Mouse (Mus musculus): ENCODE measurements around the gene Nt5c3. TPM values are rescaled to one million over a fixed set of nuclear protein-coding genes. Genes with fewer than 3 reads are reported as not detected.

The Nt5c3 gene
- polyA plus RNA-seq, 1 experiment from 2014 or later: 137 TPM

- H3K4me1 ChIP-seq (replicated peaks): no peaks in the 10 kb centered on the region
- no peaks in the 10 kb centered on the region for H3K27me3 ChIP-seq
- H3K4me2 ChIP-seq (replicated peaks): no peak overlapping the region
- no peak for ATAC-seq
- H3K9me3 ChIP-seq: no peaks in the 10 kb centered on the region
- H3K27ac ChIP-seq: no peak overlapping the region
- no peak overlapping the region for H3K4me3 ChIP-seq (replicated peaks)
- WGBS: 91% methylated on average over 8 of the region's 8 CpGs
- H3K36me3 ChIP-seq: no peaks in the 10 kb centered on the region
- no peak overlapping the region for H3K9ac ChIP-seq (replicated peaks)
Observed at GRCm38 (mm10) chr6:56860205-56860848, 63.4 kb downstream of the Nt5c3 start.

GRCm38 (mm10) chr6:56856748-56857147 lies 67.0 kb downstream of the Nt5c3 start:
- Histone ChIP-seq H3K27me3 (no peaks in the 10 kb centered on the region), H3K9ac (replicated peaks) (no peak overlapping the region), H3K36me3 (no peaks in the 10 kb centered on the region), H3K4me1 (replicated peaks) (no peaks in the 10 kb centered on the region), H3K4me2 (replicated peaks) (no peak overlapping the region), H3K9me3 (no peaks in the 10 kb centered on the region), H3K4me3 (replicated peaks) (no peak overlapping the region), H3K27ac (no peak overlapping the region)
- WGBS: 89% methylated on average over 5 of the region's 5 CpGs
- no peak for ATAC-seq

GRCm38 (mm10) chr6:56854803-56855202 lies 68.9 kb downstream of the Nt5c3 start:
- Histone ChIP-seq H3K27ac (no peak overlapping the region), H3K4me3 (replicated peaks) (no peak overlapping the region), H3K9me3 (no peaks in the 10 kb centered on the region), H3K4me1 (replicated peaks) (no peaks in the 10 kb centered on the region), H3K36me3 (no peaks in the 10 kb centered on the region), H3K9ac (replicated peaks) (no peak overlapping the region), H3K27me3 (no peaks in the 10 kb centered on the region), H3K4me2 (replicated peaks) (no peak overlapping the region)
- ATAC-seq: no peak
- 95% methylated on average over 8 of the region's 8 CpGs for WGBS

GRCm38 (mm10) chr6:56850315-56850714 lies 73.4 kb downstream of the Nt5c3 start:
- Histone ChIP-seq H3K27me3 (no peaks in the 10 kb centered on the region), H3K36me3 (no peaks in the 10 kb centered on the region), H3K27ac (no peak overlapping the region), H3K4me1 (replicated peaks) (no peaks in the 10 kb centered on the region), H3K4me3 (replicated peaks) (no peak overlapping the region), H3K4me2 (replicated peaks) (no peak overlapping the region), H3K9me3 (no peaks in the 10 kb centered on the region), H3K9ac (replicated peaks) (no peak overlapping the region)
- ATAC-seq: no peak
- 76% methylated on average over 7 of the region's 7 CpGs for WGBS

- ATAC-seq: no peak
- H3K9ac ChIP-seq (replicated peaks): no peak overlapping the region
- H3K9me3 ChIP-seq: no peaks in the 10 kb centered on the region
- no peak overlapping the region for H3K4me2 ChIP-seq (replicated peaks)
- WGBS: 88% methylated on average over 3 of the region's 3 CpGs
- no peaks in the 10 kb centered on the region for H3K36me3 ChIP-seq
- H3K27me3 ChIP-seq: no peaks in the 10 kb centered on the region
- H3K4me1 ChIP-seq (replicated peaks): no peaks in the 10 kb centered on the region
- H3K27ac ChIP-seq: no peak overlapping the region
- H3K4me3 ChIP-seq (replicated peaks): no peak overlapping the region
Observed at GRCm38 (mm10) chr6:56848974-56849373, 74.8 kb downstream of the Nt5c3 start.

- no peaks in the 10 kb centered on the region for H3K9me3 ChIP-seq
- no peaks in the 10 kb centered on the region for H3K4me1 ChIP-seq (replicated peaks)
- H3K4me3 ChIP-seq (replicated peaks): no peak overlapping the region
- ATAC-seq: no peak
- no peak overlapping the region for H3K4me2 ChIP-seq (replicated peaks)
- 96% methylated on average over 2 of the region's 2 CpGs for WGBS
- no peak overlapping the region for H3K9ac ChIP-seq (replicated peaks)
- no peaks in the 10 kb centered on the region for H3K27me3 ChIP-seq
- no peaks in the 10 kb centered on the region for H3K36me3 ChIP-seq
- H3K27ac ChIP-seq: no peak overlapping the region
Observed at GRCm38 (mm10) chr6:56844365-56844764, 79.4 kb downstream of the Nt5c3 start.

GRCm38 (mm10) chr6:56843229-56843628 lies 80.5 kb downstream of the Nt5c3 start:
- Histone ChIP-seq H3K9ac (replicated peaks) (no peak overlapping the region), H3K27me3 (no peaks in the 10 kb centered on the region), H3K4me3 (replicated peaks) (no peak overlapping the region), H3K9me3 (no peaks in the 10 kb centered on the region), H3K4me1 (replicated peaks) (no peaks in the 10 kb centered on the region), H3K36me3 (no peaks in the 10 kb centered on the region), H3K4me2 (replicated peaks) (no peak overlapping the region), H3K27ac (no peak overlapping the region)
- 90% methylated on average over 3 of the region's 3 CpGs for WGBS
- ATAC-seq: no peak

- Histone ChIP-seq H3K4me1 (replicated peaks) (no peaks in the 10 kb centered on the region), H3K27ac (no peak overlapping the region), H3K9ac (replicated peaks) (no peak overlapping the region), H3K4me3 (replicated peaks) (no peak overlapping the region), H3K4me2 (replicated peaks) (no peak overlapping the region), H3K9me3 (no peaks in the 10 kb centered on the region), H3K36me3 (no peaks in the 10 kb centered on the region), H3K27me3 (no peaks in the 10 kb centered on the region)
- no peak for ATAC-seq
- WGBS: 86% methylated on average over 3 of the region's 3 CpGs
Observed at GRCm38 (mm10) chr6:56837621-56838020, 86.1 kb downstream of the Nt5c3 start.

GRCm38 (mm10) chr6:56837166-56837565 lies 86.6 kb downstream of the Nt5c3 start:
- Histone ChIP-seq H3K4me1 (replicated peaks) (peaks cover 4% of the 10 kb centered on the region), H3K27ac (no peak overlapping the region), H3K4me3 (replicated peaks) (no peak overlapping the region), H3K27me3 (no peaks in the 10 kb centered on the region), H3K9ac (replicated peaks) (no peak overlapping the region), H3K36me3 (no peaks in the 10 kb centered on the region), H3K9me3 (no peaks in the 10 kb centered on the region), H3K4me2 (replicated peaks) (no peak overlapping the region)
- no peak for ATAC-seq
- WGBS: 92% methylated on average over 12 of the region's 12 CpGs

- no peak overlapping the region for H3K4me2 ChIP-seq (replicated peaks)
- no peaks in the 10 kb centered on the region for H3K36me3 ChIP-seq
- peaks cover 6% of the 10 kb centered on the region for H3K4me1 ChIP-seq (replicated peaks)
- no peak for ATAC-seq
- H3K9ac ChIP-seq (replicated peaks): no peak overlapping the region
- H3K4me3 ChIP-seq (replicated peaks): no peak overlapping the region
- no peak overlapping the region for H3K27ac ChIP-seq
- H3K9me3 ChIP-seq: no peaks in the 10 kb centered on the region
- no peaks in the 10 kb centered on the region for H3K27me3 ChIP-seq
- 88% methylated on average over 10 of the region's 10 CpGs for WGBS
Observed at GRCm38 (mm10) chr6:56835532-56835931, 88.2 kb downstream of the Nt5c3 start.

GRCm38 (mm10) chr6:56834769-56835168 lies 89.0 kb downstream of the Nt5c3 start:
- H3K9me3 ChIP-seq: no peaks in the 10 kb centered on the region
- no peaks in the 10 kb centered on the region for H3K27me3 ChIP-seq
- ATAC-seq: no peak
- H3K9ac ChIP-seq (replicated peaks): no peak overlapping the region
- H3K4me1 ChIP-seq (replicated peaks): peaks cover 6% of the 10 kb centered on the region
- H3K4me3 ChIP-seq (replicated peaks): no peak overlapping the region
- no peaks in the 10 kb centered on the region for H3K36me3 ChIP-seq
- WGBS: 53% methylated on average over 5 of the region's 5 CpGs
- H3K4me2 ChIP-seq (replicated peaks): no peak overlapping the region
- H3K27ac ChIP-seq: no peak overlapping the region

GRCm38 (mm10) chr6:56832830-56833229 lies 90.9 kb downstream of the Nt5c3 start:
- Histone ChIP-seq H3K27ac (no peak overlapping the region), H3K4me1 (replicated peaks) (peaks cover 6% of the 10 kb centered on the region), H3K9ac (replicated peaks) (no peak overlapping the region), H3K9me3 (no peaks in the 10 kb centered on the region), H3K36me3 (no peaks in the 10 kb centered on the region), H3K4me2 (replicated peaks) (peak overlapping the region; percentile 78), H3K4me3 (replicated peaks) (peak overlapping the region; percentile 50; the same call in 1 of the 2 replicates), H3K27me3 (no peaks in the 10 kb centered on the region)
- no peak for ATAC-seq

GRCm38 (mm10) chr6:56832407-56832796 lies 91.3 kb downstream of the Nt5c3 start:
- Histone ChIP-seq H3K4me2 (replicated peaks) (peak overlapping the region; percentile 78), H3K27ac (no peak overlapping the region), H3K27me3 (no peaks in the 10 kb centered on the region), H3K4me1 (replicated peaks) (peaks cover 6% of the 10 kb centered on the region), H3K4me3 (replicated peaks) (peak overlapping the region; percentile 50), H3K9me3 (no peaks in the 10 kb centered on the region), H3K9ac (replicated peaks) (peak overlapping the region; percentile 65), H3K36me3 (no peaks in the 10 kb centered on the region)
- ATAC-seq: peak; percentile 49
- WGBS: 3% methylated on average over 15 of the region's 15 CpGs

Measured in midbrain, embryonic 13.5 days (tissue).